Mouse (Mus musculus) midbrain, postnatal 0 days (tissue): ENCODE measurements around the gene Ston1. TPM values are rescaled to one million over a fixed set of nuclear protein-coding genes. Genes with fewer than 3 reads are reported as not detected.

Source experiments
- ATAC-seq: fragments of 200-750 bp; cut with Nextera tagmentation; 2 replicates; pipeline ENCODE4 v1.8.0; 2017; ENCODE audit warnings: moderate number of reproducible peaks, mild to moderate bottlenecking, moderate TSS enrichment, moderate library complexity; ENCODE audit not compliant: low FRiP score
- DNase-seq: peaks from one replicate; pipeline ENCODE4 v3.0.0-alpha.2; 2015; ENCODE audit warnings: low spot score
- H3K27ac ChIP-seq: fragments of 300-500 bp; sonication (generic); 2 replicates; pipeline ENCODE4 v1.5.1; 2014; ENCODE audit warnings: low read depth, mild to moderate bottlenecking, low read length, mixed read lengths
- H3K27me3 ChIP-seq: fragments of 300-500 bp; sonication (generic); 2 replicates; pipeline ENCODE4 v1.6.1; 2014; ENCODE audit warnings: low read length, control low read depth, mixed read lengths; ENCODE audit not compliant: insufficient read depth
- H3K36me3 ChIP-seq: fragments of 300-500 bp; sonication (generic); 2 replicates; pipeline ENCODE4 v1.6.1; 2014; ENCODE audit warnings: low read length, control low read depth, mixed read lengths; ENCODE audit not compliant: insufficient read depth
- H3K4me1 ChIP-seq: fragments of 300-500 bp; sonication (generic); 2 replicates; pipeline ENCODE4 v1.6.1; 2014; ENCODE audit warnings: mild to moderate bottlenecking, control low read depth, antibody characterized with exemption, low read length, mixed read lengths; ENCODE audit not compliant: insufficient read depth
- H3K4me2 ChIP-seq: fragments of 300-500 bp; sonication (generic); 2 replicates; pipeline ENCODE4 v1.6.1; 2014; ENCODE audit warnings: low read depth, mild to moderate bottlenecking, low read length, mixed read lengths; ENCODE audit not compliant: poor library complexity, severe bottlenecking
- H3K4me3 ChIP-seq: fragments of 300-500 bp; sonication (generic); 2 replicates; pipeline ENCODE4 v1.5.1; 2014; ENCODE audit warnings: low read depth, mild to moderate bottlenecking, low read length, moderate library complexity
- H3K9ac ChIP-seq: fragments of 300-500 bp; sonication (generic); replicated peaks from 2 replicates; pipeline ENCODE4 v1.6.1; 2014; ENCODE audit warnings: mild to moderate bottlenecking, low read length, moderate library complexity, mixed read lengths; ENCODE audit not compliant: poor library complexity, severe bottlenecking
- H3K9me3 ChIP-seq: fragments of 300-500 bp; sonication (generic); 2 replicates; pipeline ENCODE4 v1.6.1; 2016; ENCODE audit warnings: low read length, control low read depth
- CTCF ChIP-seq: IDR thresholded peaks from 2 replicates; pipeline ENCODE4 v1.5.1; 2016; ENCODE audit warnings: antibody characterized with exemption, mild to moderate bottlenecking
- WGBS: fragments of 180-500 bp; shearing (Covaris S2); extraction: QIAGEN DNeasy Blood & Tissue Kit; methylation state at CpG from one replicate; pipeline ENCODE4 v1.1.7; 2014; 5-methylcytosine and 5-hydroxymethylcytosine counted together
- polyA plus RNA-seq: library from polyadenylated mRNA; unstranded; fragments of >200 nt; fragmentation: Nextera tagmentation; extraction: Ambion mirVana; gene quantifications from 2 replicates; pipeline ENCODE4 v1.2.1, GENCODE M21; 2015
- total RNA-seq: library from RNA; depleted of rRNA; stranded (reverse); fragments of >200 nt; gene quantifications from 2 replicates; pipeline ENCODE4 v1.2.3, GENCODE M21; 2014

Ston1 gene
- total and polyA plus RNA-seq, 2 experiments from 2014 or later, result 1.3 to 4.0 TPM

DNA sequence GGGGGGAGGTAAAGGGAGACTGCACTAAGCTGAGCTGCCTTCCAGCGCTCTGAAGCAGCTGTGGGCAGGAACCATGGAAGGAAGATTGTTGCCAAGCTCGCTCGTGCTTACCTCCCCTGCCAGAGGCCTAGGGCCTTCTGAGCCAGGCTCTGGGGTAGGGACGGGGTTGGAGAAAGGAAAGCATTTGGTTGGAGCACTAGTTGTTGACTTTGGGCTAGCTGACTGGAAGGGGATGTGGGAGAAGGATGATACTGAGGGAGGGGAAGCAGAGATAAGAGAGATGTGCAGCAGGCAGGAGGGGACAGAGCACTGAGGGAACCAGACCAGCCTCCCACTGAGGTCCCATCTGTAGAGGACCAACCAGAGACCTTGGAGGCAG is 31.9 kb downstream of the Ston1 start:
- Histone ChIP-seq H3K9ac (no peak overlapping the region), H3K4me1 (no peaks in the 10 kb centered on the region), H3K9me3 (no peaks in the 10 kb centered on the region), H3K4me3 (no peak overlapping the region), H3K27ac (peak overlapping the region; percentile 55; the same call in 1 of the 2 replicates), H3K27me3 (no peaks in the 10 kb centered on the region), H3K36me3 (no peaks in the 10 kb centered on the region), H3K4me2 (no peak overlapping the region)
- no peak for TF ChIP-seq CTCF
- DNase-seq, result peak; percentile 65
- 31% methylated on average over 4 of the region's 4 CpGs for WGBS
- peak; percentile 82 for ATAC-seq

DNA sequence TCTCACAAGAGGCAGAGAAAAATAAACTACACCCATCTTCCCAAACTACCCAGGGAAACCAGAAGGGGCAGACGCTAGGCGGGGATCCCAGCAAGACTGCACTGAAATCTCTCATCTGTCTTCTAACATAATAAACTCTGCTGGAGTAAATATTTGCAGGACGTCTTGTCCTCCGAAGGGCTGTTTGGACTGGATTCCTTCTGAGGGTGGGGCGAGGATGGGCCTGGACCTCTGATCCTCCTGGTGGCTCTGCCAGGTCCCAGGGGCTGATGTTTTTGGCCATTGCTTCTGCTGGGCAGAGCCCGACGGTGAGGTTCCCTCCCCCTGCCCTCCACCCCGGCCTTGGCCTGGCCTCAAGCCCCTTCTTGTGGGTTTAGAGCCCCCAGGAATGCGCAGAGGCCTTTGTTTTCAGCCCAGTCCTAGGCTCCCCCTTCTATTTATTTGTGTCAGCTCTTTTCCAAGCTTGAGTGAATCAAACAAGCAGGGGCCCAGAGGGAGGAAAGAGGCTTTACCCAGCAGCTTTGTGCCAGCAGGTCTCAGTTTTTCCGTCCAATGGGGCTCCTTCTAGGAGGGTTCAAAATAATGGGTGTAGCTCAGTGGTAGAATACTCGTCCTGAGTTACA is 32.6 kb downstream of the Ston1 start:
- H3K9ac ChIP-seq, result no peak overlapping the region

DNA sequence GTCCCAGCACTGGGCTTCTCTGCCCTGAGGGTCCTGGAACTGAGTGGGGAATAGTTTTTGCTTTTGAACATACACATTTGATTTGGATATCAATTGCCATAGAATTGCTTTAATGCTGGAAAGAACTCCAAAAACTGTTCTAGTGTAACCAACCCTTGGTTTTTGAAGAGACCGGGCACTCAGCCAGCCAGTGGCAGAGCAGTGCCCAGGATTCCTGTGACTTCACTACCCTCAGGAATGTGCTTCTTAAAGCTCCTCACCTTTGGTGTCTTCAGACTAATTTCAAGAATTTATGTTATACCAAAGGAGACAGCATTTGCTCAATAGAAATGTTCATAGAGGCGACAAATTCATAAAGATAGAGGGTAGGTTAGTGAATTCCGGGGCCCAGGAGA is 33.1 kb downstream of the Ston1 start:
- DNase-seq, result no peak
- Histone ChIP-seq H3K36me3 (no peaks in the 10 kb centered on the region), H3K9ac (no peak overlapping the region), H3K9me3 (no peaks in the 10 kb centered on the region), H3K4me1 (no peaks in the 10 kb centered on the region), H3K4me2 (no peak overlapping the region), H3K4me3 (no peak overlapping the region), H3K27me3 (no peaks in the 10 kb centered on the region), H3K27ac (no peak overlapping the region)
- TF ChIP-seq CTCF, result no peak
- no peak for ATAC-seq
- 64% methylated on average over 3 of the region's 3 CpGs for WGBS

More for the DNA sequence above, 32.6 kb downstream of the Ston1 start:
- peak; percentile 18; the same call in 1 of the 2 replicates for TF ChIP-seq CTCF
- DNase-seq (peak; percentile 48), ATAC-seq (peak; percentile 53; the same call in 1 of the 2 replicates)
- H3K4me1 ChIP-seq, result no peaks in the 10 kb centered on the region
- H3K4me3 ChIP-seq, result no peak overlapping the region
- H3K27ac ChIP-seq, result peak overlapping the region; percentile 55; the same call in 1 of the 2 replicates
- H3K9me3 ChIP-seq, result no peaks in the 10 kb centered on the region
- no peak overlapping the region for H3K4me2 ChIP-seq
- no peaks in the 10 kb centered on the region for H3K36me3 ChIP-seq
- H3K27me3 ChIP-seq, result no peaks in the 10 kb centered on the region
- 21% methylated on average over 11 of the region's 11 CpGs for WGBS

GRCm38 (mm10) chr17:88632631-88633030 is 35.1 kb downstream of the Ston1 start:
- no peak overlapping the region for H3K4me3 ChIP-seq
- H3K36me3 ChIP-seq, result no peaks in the 10 kb centered on the region
- DNase-seq (no peak), ATAC-seq (no peak)
- no peaks in the 10 kb centered on the region for H3K4me1 ChIP-seq
- TF ChIP-seq CTCF, result no peak
- H3K9me3 ChIP-seq, result no peaks in the 10 kb centered on the region
- no peak overlapping the region for H3K4me2 ChIP-seq
- WGBS, result 97% methylated on average over 3 of the region's 3 CpGs
- no peak overlapping the region for H3K9ac ChIP-seq
- no peaks in the 10 kb centered on the region for H3K27me3 ChIP-seq
- no peak overlapping the region for H3K27ac ChIP-seq

DNA sequence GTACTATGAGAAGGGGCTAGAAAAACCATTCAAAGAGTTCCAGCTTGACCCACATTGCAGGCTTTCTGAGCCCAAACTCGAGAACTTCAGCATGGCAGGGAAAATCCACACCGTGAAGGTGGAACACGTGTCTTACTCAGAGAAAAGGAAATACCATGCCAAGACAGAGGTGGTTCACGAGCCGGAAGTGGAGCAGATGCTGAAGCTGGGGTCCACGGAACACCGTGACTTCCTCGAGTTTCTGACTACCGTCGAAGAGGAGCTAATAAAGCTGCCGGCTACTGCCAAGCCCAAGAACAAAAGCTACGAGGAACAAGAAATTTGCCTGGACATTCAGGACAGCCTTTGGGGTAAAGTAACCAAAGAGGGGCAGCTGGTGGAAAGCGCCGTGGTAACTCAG is 38.6 kb downstream of the Ston1 start:
- H3K4me3 ChIP-seq, result no peak overlapping the region
- H3K4me1 ChIP-seq, result no peaks in the 10 kb centered on the region
- H3K9me3 ChIP-seq, result no peaks in the 10 kb centered on the region
- no peak overlapping the region for H3K9ac ChIP-seq
- WGBS, result 87% methylated on average over 14 of the region's 14 CpGs
- no peak for TF ChIP-seq CTCF
- no peaks in the 10 kb centered on the region for H3K36me3 ChIP-seq
- DNase-seq (no peak), ATAC-seq (no peak)
- H3K27me3 ChIP-seq, result no peaks in the 10 kb centered on the region
- H3K27ac ChIP-seq, result no peak overlapping the region
- H3K4me2 ChIP-seq, result no peak overlapping the region

DNA sequence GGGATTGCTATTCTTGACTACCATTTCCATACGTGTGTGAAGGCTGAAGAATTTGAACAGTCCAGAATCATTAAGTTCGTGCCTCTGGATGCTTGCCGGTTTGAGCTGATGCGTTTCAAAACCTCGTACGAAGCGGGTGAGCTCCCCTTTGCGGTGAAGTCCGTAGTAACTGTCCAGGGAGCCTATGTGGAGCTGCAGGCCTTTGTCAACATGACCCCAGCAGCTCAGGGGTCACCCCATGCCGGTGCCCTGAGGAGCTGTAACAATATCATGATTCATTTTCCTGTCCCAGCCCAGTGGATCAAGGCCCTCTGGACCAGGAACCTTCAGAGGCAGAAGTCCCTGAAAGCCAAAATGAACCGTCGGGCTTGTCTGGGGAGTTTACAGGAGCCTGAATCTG is 39.1 kb downstream of the Ston1 start:
- no peaks in the 10 kb centered on the region for H3K4me1 ChIP-seq
- peak; percentile 26 for DNase-seq

More for the DNA sequence above, 39.1 kb downstream of the Ston1 start:
- Histone ChIP-seq H3K4me3 (no peak overlapping the region), H3K4me2 (no peak overlapping the region), H3K27ac (no peak overlapping the region), H3K9me3 (no peaks in the 10 kb centered on the region), H3K9ac (no peak overlapping the region), H3K36me3 (no peaks in the 10 kb centered on the region), H3K27me3 (no peaks in the 10 kb centered on the region)
- no peak for ATAC-seq
- peak; percentile 37; the same call in 1 of the 2 replicates for TF ChIP-seq CTCF
- 46% methylated on average over 12 of the region's 12 CpGs for WGBS
